Mouse (Mus musculus): Measurements from ENCODE around the gene Ephx3. TPM values are rescaled to one million over a fixed set of nuclear protein-coding genes. Genes with fewer than 3 reads are reported as not detected.

Gene Ephx3
- polyA plus RNA-seq, 1 experiment from 2014 or later, result 0.30 TPM

GRCm38 (mm10) chr17:32201086-32201485 lies 11.7 kb upstream of the Ephx3 start:
- Histone ChIP-seq H3K9me3 (replicated peaks; ENCODE audit: low read length) (no peaks in the 10 kb centered on the region), H3K27ac (no peak overlapping the region), H3K4me3 (replicated peaks; ENCODE audit: low read depth, low read length) (no peak overlapping the region), H3K27me3 (ENCODE audit: insufficient read depth, low read length) (no peaks in the 10 kb centered on the region), H3K4me1 (replicated peaks; ENCODE audit: insufficient read depth, low read length) (no peaks in the 10 kb centered on the region), H3K36me3 (ENCODE audit: insufficient read depth, low read length) (peaks cover 82% of the 10 kb centered on the region), H3K4me2 (ENCODE audit: low read length) (no peak overlapping the region), H3K9ac (ENCODE audit: low read depth, low read length) (no peak overlapping the region)
- WGBS, result 79% methylated on average over 5 of the region's 5 CpGs
- TF ChIP-seq CTCF (IDR thresholded peaks at IDR 0.05; ENCODE audit: low read depth), result no peak
- DNase-seq (ENCODE audit: low spot score), result no peak
- ATAC-seq (replicated peaks; ENCODE audit: low FRiP score, low read depth), result no peak

- DNase-seq (ENCODE audit: low spot score), result no peak
- ATAC-seq (replicated peaks; ENCODE audit: low FRiP score, low read depth), result no peak
- peaks cover 83% of the 10 kb centered on the region for H3K36me3 ChIP-seq (ENCODE audit: insufficient read depth, low read length)
- H3K27me3 ChIP-seq (ENCODE audit: insufficient read depth, low read length), result no peaks in the 10 kb centered on the region
- no peak overlapping the region for H3K4me2 ChIP-seq (ENCODE audit: low read length)
- no peaks in the 10 kb centered on the region for H3K9me3 ChIP-seq (replicated peaks; ENCODE audit: low read length)
- no peak overlapping the region for H3K9ac ChIP-seq (ENCODE audit: low read depth, low read length)
- H3K4me1 ChIP-seq (replicated peaks; ENCODE audit: insufficient read depth, low read length), result no peaks in the 10 kb centered on the region
- H3K4me3 ChIP-seq (replicated peaks; ENCODE audit: low read depth, low read length), result no peak overlapping the region
- 88% methylated on average over 2 of the region's 2 CpGs for WGBS
- TF ChIP-seq CTCF (IDR thresholded peaks at IDR 0.05; ENCODE audit: low read depth), result no peak
- H3K27ac ChIP-seq, result no peak overlapping the region
These were observed 10.4 kb upstream of the Ephx3 start for GRCm38 (mm10) chr17:32199796-32200195.

- 87% methylated on average over 14 of the region's 14 CpGs for WGBS
- H3K27me3 ChIP-seq (ENCODE audit: insufficient read depth, low read length), result no peaks in the 10 kb centered on the region
- ATAC-seq (replicated peaks; ENCODE audit: low FRiP score, low read depth) (no peak), DNase-seq (ENCODE audit: low spot score) (no peak)
- H3K9ac ChIP-seq (ENCODE audit: low read depth, low read length), result no peak overlapping the region
- H3K4me2 ChIP-seq (ENCODE audit: low read length), result no peak overlapping the region
- no peak overlapping the region for H3K4me3 ChIP-seq (replicated peaks; ENCODE audit: low read depth, low read length)
- no peaks in the 10 kb centered on the region for H3K4me1 ChIP-seq (replicated peaks; ENCODE audit: insufficient read depth, low read length)
- H3K36me3 ChIP-seq (ENCODE audit: insufficient read depth, low read length), result peaks cover 64% of the 10 kb centered on the region
- TF ChIP-seq CTCF (IDR thresholded peaks at IDR 0.05; ENCODE audit: low read depth), result no peak
- H3K27ac ChIP-seq, result no peak overlapping the region
- H3K9me3 ChIP-seq (replicated peaks; ENCODE audit: low read length), result no peaks in the 10 kb centered on the region
These were observed 7.8 kb upstream of the Ephx3 start for GRCm38 (mm10) chr17:32197156-32197555.

GRCm38 (mm10) chr17:32195725-32196124 lies 6.4 kb upstream of the Ephx3 start:
- H3K9ac ChIP-seq (ENCODE audit: low read depth, low read length), result no peak overlapping the region
- ATAC-seq (replicated peaks; ENCODE audit: low FRiP score, low read depth), result no peak
- TF ChIP-seq CTCF (IDR thresholded peaks at IDR 0.05; ENCODE audit: low read depth), result no peak
- no peaks in the 10 kb centered on the region for H3K4me1 ChIP-seq (replicated peaks; ENCODE audit: insufficient read depth, low read length)
- H3K36me3 ChIP-seq (ENCODE audit: insufficient read depth, low read length), result peaks cover 50% of the 10 kb centered on the region
- H3K4me2 ChIP-seq (ENCODE audit: low read length), result no peak overlapping the region
- DNase-seq (ENCODE audit: low spot score), result no peak
- no peak overlapping the region for H3K27ac ChIP-seq
- WGBS, result 89% methylated on average over 5 of the region's 5 CpGs
- no peaks in the 10 kb centered on the region for H3K9me3 ChIP-seq (replicated peaks; ENCODE audit: low read length)
- H3K27me3 ChIP-seq (ENCODE audit: insufficient read depth, low read length), result no peaks in the 10 kb centered on the region
- H3K4me3 ChIP-seq (replicated peaks; ENCODE audit: low read depth, low read length), result no peak overlapping the region

GRCm38 (mm10) chr17:32193010-32193409 lies 3.7 kb upstream of the Ephx3 start:
- Histone ChIP-seq H3K4me2 (ENCODE audit: low read length) (no peak overlapping the region), H3K9me3 (replicated peaks; ENCODE audit: low read length) (no peaks in the 10 kb centered on the region), H3K27me3 (ENCODE audit: insufficient read depth, low read length) (0 out of 2 replicates have a peak, but pooled peaks cover 4% of the 10 kb centered on the region), H3K36me3 (ENCODE audit: insufficient read depth, low read length) (peaks cover 28% of the 10 kb centered on the region), H3K4me1 (replicated peaks; ENCODE audit: insufficient read depth, low read length) (0 out of 2 replicates have a peak, but pooled peaks cover 6% of the 10 kb centered on the region), H3K27ac (no peak overlapping the region), H3K4me3 (replicated peaks; ENCODE audit: low read depth, low read length) (no peak overlapping the region), H3K9ac (ENCODE audit: low read depth, low read length) (no peak overlapping the region)
- DNase-seq (ENCODE audit: low spot score) (no peak), ATAC-seq (replicated peaks; ENCODE audit: low FRiP score, low read depth) (no peak)
- no peak for TF ChIP-seq CTCF (IDR thresholded peaks at IDR 0.05; ENCODE audit: low read depth)
- WGBS, result 83% methylated on average over 5 of the region's 5 CpGs

GRCm38 (mm10) chr17:32189850-32190249 lies 501 bp upstream of the Ephx3 start:
- Histone ChIP-seq H3K4me2 (ENCODE audit: low read length) (peak overlapping the region; percentile 74), H3K4me1 (replicated peaks; ENCODE audit: insufficient read depth, low read length) (0 out of 2 replicates have a peak, but pooled peaks cover 6% of the 10 kb centered on the region), H3K27me3 (ENCODE audit: insufficient read depth, low read length) (0 out of 2 replicates have a peak, but pooled peaks cover 5% of the 10 kb centered on the region), H3K4me3 (replicated peaks; ENCODE audit: low read depth, low read length) (no peak overlapping the region), H3K27ac (no peak overlapping the region), H3K9me3 (replicated peaks; ENCODE audit: low read length) (no peaks in the 10 kb centered on the region), H3K36me3 (ENCODE audit: insufficient read depth, low read length) (no peaks in the 10 kb centered on the region), H3K9ac (ENCODE audit: low read depth, low read length) (no peak overlapping the region)
- 9% methylated on average over 5 of the region's 5 CpGs for WGBS
- TF ChIP-seq CTCF (IDR thresholded peaks at IDR 0.05; ENCODE audit: low read depth), result no peak
- no peak for DNase-seq (ENCODE audit: low spot score)
- ATAC-seq (replicated peaks; ENCODE audit: low FRiP score, low read depth), result no peak

GRCm38 (mm10) chr17:32183017-32183416 lies 6.3 kb downstream of the Ephx3 start:
- Histone ChIP-seq H3K27ac (no peak overlapping the region), H3K9me3 (replicated peaks; ENCODE audit: low read length) (no peaks in the 10 kb centered on the region), H3K27me3 (ENCODE audit: insufficient read depth, low read length) (0 out of 2 replicates have a peak, but pooled peaks cover under 1% of the 10 kb centered on the region), H3K36me3 (ENCODE audit: insufficient read depth, low read length) (no peaks in the 10 kb centered on the region), H3K4me2 (ENCODE audit: low read length) (no peak overlapping the region), H3K9ac (ENCODE audit: low read depth, low read length) (no peak overlapping the region), H3K4me1 (replicated peaks; ENCODE audit: insufficient read depth, low read length) (no peaks in the 10 kb centered on the region; the same call in 1 of the 2 replicates), H3K4me3 (replicated peaks; ENCODE audit: low read depth, low read length) (no peak overlapping the region)
- TF ChIP-seq CTCF (IDR thresholded peaks at IDR 0.05; ENCODE audit: low read depth), result no peak
- DNase-seq (ENCODE audit: low spot score) (no peak), ATAC-seq (replicated peaks; ENCODE audit: low FRiP score, low read depth) (no peak)
- WGBS, result 32% methylated on average over 8 of the region's 8 CpGs

All from kidney, postnatal 0 days (tissue).